Mouse (Mus musculus): Measurements from ENCODE around the gene Arid3c. TPM values are rescaled to one million over a fixed set of nuclear protein-coding genes. Genes with fewer than 3 reads are reported as not detected.

Gene Arid3c
- polyA plus RNA-seq, 1 experiment from 2014 or later, result not detected

Other genes with a start within 250 kb of the Arid3c start
- 3.9 and 4.2 TPM in 2 replicates for gene AI464131, start 228.1 kb downstream of the Arid3c start, polyA plus RNA-seq (2014; fragmentation: Nextera tagmentation; extraction: Ambion mirVana)
- gene 1110017D15Rik, start 213.8 kb downstream of the Arid3c start, polyA plus RNA-seq (2014; fragmentation: Nextera tagmentation; extraction: Ambion mirVana), result 3.2 and 3.8 TPM in 2 replicates
- gene Fam219a, start 161.6 kb downstream of the Arid3c start, polyA plus RNA-seq (2014; fragmentation: Nextera tagmentation; extraction: Ambion mirVana), result 1.2 and 2.0 TPM in 2 replicates
- 0.74 and 1.1 TPM in 2 replicates for gene Dnaic1, start 161.4 kb downstream of the Arid3c start, polyA plus RNA-seq (2014; fragmentation: Nextera tagmentation; extraction: Ambion mirVana)
- 20.8 and 22.5 TPM in 2 replicates for gene Enho, start 90.8 kb downstream of the Arid3c start, polyA plus RNA-seq (2014; fragmentation: Nextera tagmentation; extraction: Ambion mirVana)
- gene Cntfr, start 34.1 kb downstream of the Arid3c start, polyA plus RNA-seq (2014; fragmentation: Nextera tagmentation; extraction: Ambion mirVana), result 5.6 and 9.2 TPM in 2 replicates
- 202 and 214 TPM in 2 replicates for gene Il11ra1, start 31.2 kb downstream of the Arid3c start, polyA plus RNA-seq (2014; fragmentation: Nextera tagmentation; extraction: Ambion mirVana)
- 94.2 and 99.3 TPM in 2 replicates for gene Rpp25l, start 17.6 kb downstream of the Arid3c start, polyA plus RNA-seq (2014; fragmentation: Nextera tagmentation; extraction: Ambion mirVana)
- 94.3 and 104 TPM in 2 replicates for gene Dctn3, start 8.0 kb downstream of the Arid3c start, polyA plus RNA-seq (2014; fragmentation: Nextera tagmentation; extraction: Ambion mirVana)
- 40.6 and 42.6 TPM in 2 replicates for gene Galt, start 24.1 kb upstream of the Arid3c start, polyA plus RNA-seq (2014; fragmentation: Nextera tagmentation; extraction: Ambion mirVana)
- 73.5 and 83.4 TPM in 2 replicates for gene Sigmar1, start 25.0 kb upstream of the Arid3c start, polyA plus RNA-seq (2014; fragmentation: Nextera tagmentation; extraction: Ambion mirVana)
- 29.9 and 40.0 TPM in 2 replicates for gene Ccl27a, start 43.1 kb upstream of the Arid3c start, polyA plus RNA-seq (2014; fragmentation: Nextera tagmentation; extraction: Ambion mirVana)
- not detected in 2 replicates for gene Gm21541, start 172.5 kb upstream of the Arid3c start, polyA plus RNA-seq (2014; fragmentation: Nextera tagmentation; extraction: Ambion mirVana)
- 1.3 and 2.0 TPM in 2 replicates for gene Gm20878, start 210.4 kb upstream of the Arid3c start, polyA plus RNA-seq (2014; fragmentation: Nextera tagmentation; extraction: Ambion mirVana)
- 0.33 and 0.40 TPM in 2 replicates for gene Fam205a4, start 234.9 kb upstream of the Arid3c start, polyA plus RNA-seq (2014; fragmentation: Nextera tagmentation; extraction: Ambion mirVana)